Mouse (Mus musculus) cortical plate, adult 2 months (tissue): ENCODE measurements around the gene Dpy19l3. TPM values are rescaled to one million over a fixed set of nuclear protein-coding genes. Genes with fewer than 3 reads are reported as not detected.
A peak's percentile ranks its signal among the peaks of the same experiment; 100 is the strongest.

Source experiments
- H3K27ac ChIP-seq: fragments of 200-500 bp; 2 replicates; pipeline ENCODE4 v1.5.1; 2012; ENCODE audit warnings: low read length, control low read depth, inconsistent platforms; ENCODE audit not compliant: insufficient read depth
- H3K4me1 ChIP-seq: fragments of 200-500 bp; 2 replicates; pipeline ENCODE4 v1.6.1; 2011; ENCODE audit warnings: low read length; ENCODE audit not compliant: control insufficient read depth, insufficient read depth
- H3K4me3 ChIP-seq: fragments of 200-500 bp; 2 replicates; pipeline ENCODE4 v1.5.1; 2011; ENCODE audit warnings: mild to moderate bottlenecking, low read length, control low read depth; ENCODE audit not compliant: insufficient read depth
- CTCF ChIP-seq: fragments of 200-500 bp; IDR thresholded peaks from 2 replicates; pipeline ENCODE4 v1.5.1; 2011; ENCODE audit warnings: mild to moderate bottlenecking, control low read depth, low read length; ENCODE audit not compliant: insufficient read depth; ENCODE audit errors: extremely low read depth
- POLR2A ChIP-seq: fragments of 200-500 bp; IDR thresholded peaks from 2 replicates; pipeline ENCODE4 v1.6.1; 2011; ENCODE audit warnings: mild to moderate bottlenecking, low read length, control low read depth; ENCODE audit not compliant: insufficient read depth; ENCODE audit errors: extremely low read depth
- polyA plus RNA-seq: library from polyadenylated mRNA; depleted of rRNA; stranded (reverse); fragments of >200 nt; gene quantifications from 2 replicates; pipeline ENCODE4 v1.2.3, GENCODE M21; 2012

Gene Dpy19l3
- polyA plus RNA-seq, 1 experiment: 21.3 TPM

DNA sequence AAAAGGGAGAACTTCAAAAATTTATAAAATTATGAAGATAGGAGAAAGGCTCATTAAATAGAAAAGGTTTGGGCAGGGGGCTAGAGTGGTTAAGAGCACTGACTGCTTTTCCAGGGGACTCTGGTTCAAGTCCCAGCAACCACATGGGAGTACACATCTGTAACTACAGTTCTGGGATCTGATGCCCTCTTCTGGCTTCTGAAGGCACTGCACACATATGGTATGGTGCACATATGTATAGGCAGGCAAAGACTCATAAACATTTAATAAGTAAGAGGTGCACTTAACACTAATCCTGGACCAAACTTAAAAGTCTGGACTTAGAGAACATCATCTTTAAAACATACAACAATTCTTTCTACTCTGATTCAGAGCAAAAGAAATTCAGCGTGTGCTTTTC, 56.2 kb downstream of the Dpy19l3 start:
- Histone ChIP-seq H3K4me3 (no peak overlapping the region), H3K4me1 (no peaks in the 10 kb centered on the region), H3K27ac (no peak overlapping the region)
- no peak for TF ChIP-seq CTCF
- no peak for TF ChIP-seq POLR2A

DNA sequence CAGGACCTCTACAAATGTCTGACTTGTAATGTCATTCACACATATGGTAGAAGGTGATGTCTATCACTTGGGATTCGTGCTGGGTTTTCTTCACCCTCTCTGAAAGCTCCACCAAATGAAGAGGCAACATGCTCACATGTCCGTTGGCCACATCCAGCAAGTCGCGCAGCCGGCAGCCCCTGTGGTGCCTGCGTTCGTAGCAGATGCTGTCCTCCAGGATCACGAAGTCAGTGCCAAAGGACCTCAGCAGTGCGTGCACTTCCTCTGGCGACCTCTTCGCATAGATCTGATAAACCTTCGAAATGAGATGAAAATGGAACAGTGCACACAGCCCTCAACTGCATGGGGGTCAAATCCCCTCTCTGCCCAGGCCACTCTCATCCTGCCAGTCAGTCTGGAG, 61.6 kb downstream of the Dpy19l3 start:
- H3K4me1 ChIP-seq: no peaks in the 10 kb centered on the region
- TF ChIP-seq CTCF (no peak), POLR2A (no peak)
- no peak overlapping the region for H3K27ac ChIP-seq
- H3K4me3 ChIP-seq: no peak overlapping the region

DNA sequence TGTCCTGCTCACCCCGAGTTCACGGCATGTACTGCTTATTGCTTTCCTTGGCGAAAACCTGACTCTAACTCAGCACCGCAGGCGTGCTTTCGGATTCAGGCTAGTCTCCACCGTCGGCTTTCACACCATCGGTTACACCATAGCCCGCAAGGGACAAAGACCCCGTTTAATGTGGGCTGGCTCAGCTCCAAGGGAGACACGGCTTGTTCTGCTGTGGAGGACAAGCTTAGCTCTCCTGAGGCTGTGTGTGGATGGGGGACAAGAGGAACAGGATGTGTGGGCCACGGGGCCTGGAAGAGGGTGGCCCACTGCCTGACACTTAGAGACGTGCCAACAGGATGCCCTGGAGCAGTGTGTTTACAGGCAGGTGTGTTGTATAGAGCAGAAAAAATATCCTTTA, 62.1 kb downstream of the Dpy19l3 start:
- Histone ChIP-seq H3K4me3 (no peak overlapping the region), H3K27ac (no peak overlapping the region), H3K4me1 (no peaks in the 10 kb centered on the region)
- TF ChIP-seq POLR2A: no peak

DNA sequence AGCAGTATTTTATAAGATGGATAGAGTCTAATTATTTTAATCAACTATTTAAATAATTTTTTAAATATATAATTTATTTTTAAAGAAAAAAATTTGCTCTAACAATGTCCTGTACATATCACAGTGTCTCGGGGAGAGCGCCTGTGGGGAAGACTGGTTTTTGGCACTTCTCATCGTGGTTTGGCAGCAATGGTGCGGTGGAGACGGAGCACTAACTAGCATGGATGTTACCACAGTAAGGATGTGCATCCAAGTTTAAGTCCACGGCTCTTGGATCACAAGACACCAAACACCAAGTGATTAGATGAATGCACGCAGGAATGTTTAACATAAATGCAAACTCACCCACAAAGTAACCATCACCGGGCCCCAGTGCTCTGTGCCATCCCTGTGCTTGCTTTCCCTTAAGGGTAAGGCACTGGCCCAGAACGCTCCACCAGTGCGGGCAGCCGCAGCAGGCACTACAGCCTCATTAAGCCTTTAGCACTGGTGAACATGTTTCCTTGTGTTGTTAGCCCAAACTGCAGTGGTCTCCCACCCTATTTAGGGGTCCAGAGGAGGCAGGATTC, 65.4 kb downstream of the Dpy19l3 start:
- no peak for TF ChIP-seq POLR2A
- TF ChIP-seq CTCF: no peak
- no peak overlapping the region for H3K27ac ChIP-seq
- H3K4me3 ChIP-seq: no peak overlapping the region
- H3K4me1 ChIP-seq: no peaks in the 10 kb centered on the region

DNA sequence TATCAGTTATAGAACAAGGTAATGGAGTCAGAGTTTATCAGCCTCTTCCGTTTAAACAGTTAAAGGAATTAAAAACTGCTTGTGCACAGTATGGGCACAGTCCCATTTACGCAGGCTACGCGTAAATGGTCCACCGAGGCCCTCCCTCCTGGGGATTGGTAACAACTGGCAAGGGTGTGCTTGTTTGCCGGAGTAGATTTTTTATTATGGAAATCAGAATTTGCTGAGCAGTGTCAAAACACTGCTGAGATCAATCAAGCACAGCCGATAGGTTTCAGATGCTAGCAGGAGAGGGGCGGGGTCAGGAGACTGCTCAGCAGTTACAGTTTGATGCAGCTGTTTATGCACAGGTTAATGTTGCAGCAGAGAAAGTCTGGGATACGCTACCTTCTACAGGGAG, 66.0 kb downstream of the Dpy19l3 start:
- no peaks in the 10 kb centered on the region for H3K4me1 ChIP-seq
- no peak overlapping the region for H3K4me3 ChIP-seq
- H3K27ac ChIP-seq: no peak overlapping the region
- no peak for TF ChIP-seq POLR2A
- TF ChIP-seq CTCF: no peak

DNA sequence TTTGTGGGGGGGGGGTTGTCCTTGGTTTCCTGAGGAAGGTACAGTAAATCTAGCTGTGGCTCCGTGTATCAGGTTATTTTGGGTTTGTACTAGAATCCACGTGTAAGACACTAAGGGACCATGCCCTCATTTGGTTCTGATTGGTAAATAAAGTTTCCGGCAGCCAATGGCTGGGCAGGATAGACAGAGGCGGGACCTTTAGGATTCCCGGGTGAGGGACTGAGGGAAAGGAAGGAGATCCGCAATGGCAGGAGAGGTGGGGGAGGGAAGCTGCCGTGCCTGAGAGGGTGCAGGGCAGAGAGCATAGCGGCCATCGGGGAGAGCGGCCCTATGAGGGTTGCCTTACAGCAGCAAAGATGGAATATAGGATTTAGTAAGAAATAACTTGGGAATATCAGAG, 67.0 kb downstream of the Dpy19l3 start:
- TF ChIP-seq CTCF (no peak), POLR2A (no peak)
- no peak overlapping the region for H3K4me3 ChIP-seq
- H3K27ac ChIP-seq: no peak overlapping the region
- no peaks in the 10 kb centered on the region for H3K4me1 ChIP-seq

DNA sequence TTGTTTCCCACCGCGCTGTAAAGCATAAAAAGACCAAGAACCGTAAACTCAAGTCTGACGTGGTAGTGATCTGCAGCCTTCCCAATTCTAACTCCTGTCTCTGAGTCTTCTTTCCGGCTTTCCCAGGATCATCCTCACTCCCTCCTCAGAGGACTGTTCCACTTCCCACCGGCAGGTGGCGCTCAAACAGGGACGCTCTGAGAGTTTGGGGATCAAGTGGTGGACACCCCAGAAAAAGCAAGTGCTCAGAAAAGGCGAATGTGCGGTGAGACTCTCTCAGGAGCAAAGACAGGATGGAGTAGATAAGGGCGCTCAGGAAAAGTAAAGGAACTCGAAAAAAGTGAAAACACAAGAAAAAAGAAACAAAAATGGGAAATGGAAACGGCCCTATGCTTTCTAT, 67.5 kb downstream of the Dpy19l3 start:
- TF ChIP-seq POLR2A (no peak), CTCF (peak; percentile 76)
- Histone ChIP-seq H3K4me3 (no peak overlapping the region), H3K27ac (no peak overlapping the region), H3K4me1 (no peaks in the 10 kb centered on the region)

DNA sequence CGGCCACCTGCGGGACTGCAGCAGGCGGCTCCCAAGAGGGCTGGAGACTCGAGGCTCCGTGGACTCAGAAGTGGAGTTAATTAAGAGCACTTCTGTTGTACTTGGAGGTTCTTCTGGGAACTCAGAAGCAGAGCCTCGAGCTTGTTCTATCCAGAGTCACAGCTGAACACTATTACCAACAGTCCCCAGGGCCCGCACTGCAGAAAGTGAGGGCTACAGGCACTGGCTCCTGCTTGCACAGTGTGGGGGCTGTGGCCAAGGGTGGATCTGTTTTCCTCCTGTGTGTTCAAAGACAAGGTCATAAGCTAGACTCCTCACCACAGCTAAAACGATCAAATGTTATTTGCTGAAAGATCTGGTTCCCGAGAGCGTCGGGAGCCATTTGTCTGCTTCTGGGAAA, 68.0 kb downstream of the Dpy19l3 start:
- H3K27ac ChIP-seq: no peak overlapping the region
- TF ChIP-seq POLR2A: no peak
- no peak for TF ChIP-seq CTCF
- no peaks in the 10 kb centered on the region for H3K4me1 ChIP-seq
- no peak overlapping the region for H3K4me3 ChIP-seq

DNA sequence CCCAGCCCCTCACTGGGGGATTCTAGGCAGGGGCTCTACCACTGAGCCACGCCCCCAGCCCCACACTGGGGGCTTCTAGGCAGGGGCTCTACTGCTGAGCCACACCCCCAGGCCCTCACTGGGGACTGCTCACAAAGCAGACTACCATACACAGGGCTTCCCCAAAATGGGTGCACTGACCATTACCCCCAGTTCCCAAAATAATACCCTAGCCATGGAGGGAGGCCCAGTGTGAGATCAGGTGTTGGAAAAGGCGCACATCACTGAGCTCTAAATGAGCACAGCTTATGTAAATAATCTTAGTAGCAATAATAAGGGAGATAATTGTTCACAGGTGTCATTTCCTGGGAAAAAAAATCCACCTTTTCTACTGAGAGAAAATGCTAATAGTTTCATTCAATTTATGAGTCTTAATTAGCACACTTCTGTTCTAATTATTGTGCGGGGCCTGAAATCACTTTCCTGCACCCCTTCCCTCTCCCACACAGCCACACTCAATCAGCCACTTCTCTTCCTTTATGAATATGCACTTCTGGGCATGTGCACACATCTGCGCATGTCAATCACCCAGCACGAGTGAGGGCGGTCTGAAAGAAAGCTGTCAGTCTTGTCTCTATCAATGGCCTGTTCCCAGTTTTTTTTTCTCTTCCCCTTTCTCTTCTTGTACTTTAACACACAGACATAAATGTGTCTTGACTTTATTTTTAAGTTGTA, 70.7 kb downstream of the Dpy19l3 start:
- H3K4me3 ChIP-seq: no peak overlapping the region
- H3K4me1 ChIP-seq: no peaks in the 10 kb centered on the region
- TF ChIP-seq POLR2A (no peak), CTCF (no peak)
- H3K27ac ChIP-seq: no peak overlapping the region

DNA sequence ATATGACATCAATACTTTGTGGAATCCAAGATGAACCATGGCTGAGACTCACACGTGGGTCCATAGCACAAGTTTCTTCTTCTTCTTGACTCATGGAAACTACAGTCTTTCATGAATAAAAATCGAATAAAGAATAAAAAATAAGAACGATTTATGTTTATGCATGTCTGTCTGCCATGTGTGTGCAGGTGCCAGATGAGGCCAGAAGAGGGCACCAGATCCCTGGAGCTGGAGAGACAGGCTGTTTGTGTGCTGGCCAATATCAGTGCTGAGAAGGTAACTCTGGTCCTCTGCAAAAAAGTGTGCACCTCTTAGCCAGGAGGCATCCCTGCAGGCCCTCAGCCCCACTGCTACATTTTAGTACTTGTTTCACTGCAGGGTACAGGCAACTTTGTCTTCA, 72.7 kb downstream of the Dpy19l3 start:
- Histone ChIP-seq H3K27ac (no peak overlapping the region), H3K4me1 (no peaks in the 10 kb centered on the region), H3K4me3 (no peak overlapping the region)
- TF ChIP-seq POLR2A (no peak), CTCF (0 out of 2 replicates have a peak, but pooled peaks have one; percentile 17)

DNA sequence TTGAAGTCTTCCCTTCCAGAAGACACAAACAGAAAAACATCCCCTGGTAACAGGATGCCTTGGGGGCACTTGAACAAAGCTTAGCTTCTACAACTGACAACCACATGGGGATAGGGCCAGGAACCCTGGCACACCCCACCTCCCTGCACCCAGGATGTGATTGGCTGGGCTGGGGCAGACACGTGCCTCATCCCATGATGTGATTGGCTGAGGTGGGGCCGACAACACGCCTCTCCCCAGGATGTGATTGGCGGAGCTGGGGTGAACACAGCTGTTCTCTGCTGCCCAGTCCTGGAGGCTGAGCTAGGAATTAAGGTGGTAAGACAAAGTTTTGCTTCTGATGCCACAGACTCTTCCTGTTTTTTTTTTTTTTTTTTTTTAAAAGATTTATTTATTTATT, 75.3 kb downstream of the Dpy19l3 start:
- H3K27ac ChIP-seq: no peak overlapping the region
- no peak overlapping the region for H3K4me3 ChIP-seq
- H3K4me1 ChIP-seq: no peaks in the 10 kb centered on the region
- no peak for TF ChIP-seq CTCF
- no peak for TF ChIP-seq POLR2A
